Mouse (Mus musculus) adrenal gland, adult 2 months (tissue): ENCODE results near the gene Slc38a2. TPM values are rescaled to one million over a fixed set of nuclear protein-coding genes. Genes with fewer than 3 reads are reported as not detected.

Experiments
- DNase-seq: peaks from one replicate; pipeline ENCODE4 v3.0.0; 2021
- polyA plus RNA-seq: library from polyadenylated mRNA; depleted of rRNA; stranded (reverse); fragments of >200 nt; gene quantifications from 2 replicates; pipeline ENCODE4 v1.2.3, GENCODE M21; 2012
- total RNA-seq, 2 experiments: library from RNA; stranded (reverse); gene quantifications; 2 replicates each; pipeline ENCODE4 v1.2.3; 2021

Slc38a2 gene
- total and polyA plus RNA-seq, 3 experiments = 30.4 to 208 (median 113) TPM

DNA sequence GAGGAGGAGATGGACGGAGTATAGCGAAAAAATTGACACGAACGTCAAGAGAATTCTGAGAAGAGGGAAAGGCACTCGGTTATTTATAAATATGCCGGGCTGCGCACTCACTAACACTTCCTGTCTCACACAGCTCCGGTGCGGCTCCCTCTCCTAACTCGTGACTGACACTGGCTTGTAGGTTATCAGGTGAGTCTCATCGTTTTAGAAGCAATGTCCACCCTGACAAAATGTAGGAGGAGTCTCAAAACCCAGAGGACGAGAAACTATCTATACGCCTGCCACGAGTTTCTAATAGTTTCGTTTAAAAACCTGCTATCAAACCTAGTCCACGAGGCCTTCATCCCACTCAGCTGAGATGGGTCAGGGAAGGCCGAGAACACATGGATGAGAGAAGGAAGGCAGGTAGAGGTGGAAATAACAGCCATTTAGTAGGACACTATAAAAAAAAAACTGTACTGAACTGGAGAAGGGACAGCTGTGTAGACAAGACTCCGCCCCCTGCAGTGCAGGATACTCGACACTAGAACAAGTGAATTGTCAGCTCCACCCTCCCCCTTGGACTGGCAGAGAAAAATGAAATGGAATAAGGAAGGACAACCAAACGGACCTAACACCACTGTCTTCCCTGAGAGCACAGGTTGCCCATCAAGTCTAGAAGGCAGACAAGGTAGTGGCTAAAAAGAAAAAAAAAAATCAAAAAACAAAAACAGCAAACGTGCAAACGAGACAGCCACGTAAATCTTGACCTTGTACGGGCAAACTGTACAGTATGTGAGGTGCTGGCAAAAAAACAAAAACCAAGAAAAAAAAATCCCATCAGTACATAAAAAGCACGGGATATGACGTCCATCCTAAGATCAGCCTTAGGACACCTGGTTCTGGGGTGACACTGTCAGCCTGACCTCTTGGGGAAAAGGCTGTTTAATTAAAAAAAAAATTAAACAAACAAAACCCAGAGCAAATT is 3.8 kb downstream of the Slc38a2 start:
- peak; percentile 40 for DNase-seq

DNA sequence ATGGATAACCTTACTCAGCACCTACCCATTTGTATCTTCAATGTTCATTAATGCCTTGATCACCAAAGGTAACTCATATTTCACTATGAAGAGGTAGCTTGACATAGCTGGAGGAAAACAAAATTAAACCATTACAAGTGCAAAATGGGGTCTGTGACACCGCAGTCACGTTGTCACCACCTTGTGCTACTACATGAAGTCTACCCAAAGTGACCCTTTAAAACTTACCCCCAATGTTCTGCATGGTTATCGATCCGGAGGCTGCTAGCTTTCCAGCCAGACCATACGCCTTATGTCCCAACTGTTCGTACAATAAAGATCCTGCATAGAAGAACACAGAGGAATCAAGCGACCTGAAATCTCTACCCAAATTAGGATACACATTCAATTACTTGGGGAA is 4.5 kb downstream of the Slc38a2 start:
- no peak for DNase-seq

GRCm38 (mm10) chr15:96693688-96694087 is 5.8 kb downstream of the Slc38a2 start:
- no peak for DNase-seq

DNA sequence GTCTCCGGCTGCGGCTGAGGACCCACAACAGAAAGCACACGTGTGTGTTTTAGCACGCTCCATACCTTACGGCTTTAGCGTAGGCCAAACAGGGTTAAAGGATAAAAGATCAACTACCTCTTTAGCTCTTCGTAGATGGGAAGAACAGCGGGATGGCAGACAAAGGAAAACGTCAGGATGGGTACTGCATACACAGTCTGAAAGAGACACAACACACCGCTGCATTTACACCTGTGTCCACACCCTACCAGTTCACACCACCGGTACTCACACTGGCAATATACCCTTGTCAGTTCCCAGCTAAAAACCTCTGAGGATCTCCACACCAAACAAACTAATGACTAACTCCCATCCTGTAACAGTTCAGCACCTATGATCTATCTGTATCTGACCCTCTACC is 7.1 kb downstream of the Slc38a2 start:
- no peak for DNase-seq

DNA sequence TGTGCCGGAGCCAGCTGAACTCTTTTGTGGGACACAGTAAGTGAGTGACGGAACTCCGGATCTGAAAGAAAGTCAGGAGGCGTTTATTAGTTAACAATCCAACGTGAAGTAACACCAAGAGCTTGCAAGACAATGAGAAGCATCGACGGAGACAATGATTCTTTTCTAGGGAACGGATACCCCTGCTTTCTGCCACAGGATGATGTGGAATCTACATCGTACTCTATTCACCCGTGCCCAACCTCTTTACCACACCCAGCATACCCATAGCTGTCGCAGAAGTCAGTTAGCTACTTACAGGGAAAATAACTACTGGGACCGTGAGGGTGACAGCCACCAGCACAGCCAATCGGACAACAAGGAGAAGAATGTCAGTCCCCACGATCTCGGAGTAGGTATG is 8.1 kb downstream of the Slc38a2 start:
- DNase-seq = no peak

DNA sequence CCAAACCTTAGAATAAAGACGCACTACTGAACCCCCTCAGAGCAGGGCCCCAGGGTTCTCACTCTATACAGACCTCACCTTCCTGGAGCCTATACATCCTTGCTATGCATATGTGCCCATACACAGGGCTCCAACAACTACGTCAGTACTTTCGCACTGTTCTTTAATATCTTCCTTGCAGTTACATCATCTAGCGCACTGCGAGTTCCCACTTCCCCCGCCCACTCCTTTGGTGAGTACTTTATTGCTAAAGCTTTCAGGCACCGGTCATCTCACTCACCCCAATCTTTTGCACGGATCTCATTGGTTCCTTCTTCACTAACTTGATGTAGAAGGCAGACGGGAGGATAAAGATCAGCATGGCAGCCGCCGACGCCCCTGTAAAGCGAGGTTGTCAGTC is 8.7 kb downstream of the Slc38a2 start:
- no peak for DNase-seq

DNA sequence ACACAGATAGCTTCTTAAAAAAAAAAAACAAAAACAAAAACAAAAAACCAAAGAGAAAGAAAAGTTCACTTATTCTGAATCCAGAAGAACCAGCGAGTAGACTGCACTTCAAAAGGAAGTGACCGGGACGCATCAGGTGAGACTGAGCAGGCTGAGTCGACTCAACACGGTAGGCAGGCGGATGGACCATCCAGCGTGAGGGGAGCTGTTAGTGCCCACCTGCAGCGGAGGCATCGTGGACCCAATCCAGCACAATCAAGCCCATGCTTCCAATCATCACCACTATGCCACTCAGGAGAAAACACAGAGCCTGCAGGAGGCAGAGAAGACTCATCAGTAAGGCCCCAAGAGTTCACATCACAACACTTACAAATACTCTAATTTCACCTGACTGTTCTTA is 9.6 kb downstream of the Slc38a2 start:
- no peak for DNase-seq

DNA sequence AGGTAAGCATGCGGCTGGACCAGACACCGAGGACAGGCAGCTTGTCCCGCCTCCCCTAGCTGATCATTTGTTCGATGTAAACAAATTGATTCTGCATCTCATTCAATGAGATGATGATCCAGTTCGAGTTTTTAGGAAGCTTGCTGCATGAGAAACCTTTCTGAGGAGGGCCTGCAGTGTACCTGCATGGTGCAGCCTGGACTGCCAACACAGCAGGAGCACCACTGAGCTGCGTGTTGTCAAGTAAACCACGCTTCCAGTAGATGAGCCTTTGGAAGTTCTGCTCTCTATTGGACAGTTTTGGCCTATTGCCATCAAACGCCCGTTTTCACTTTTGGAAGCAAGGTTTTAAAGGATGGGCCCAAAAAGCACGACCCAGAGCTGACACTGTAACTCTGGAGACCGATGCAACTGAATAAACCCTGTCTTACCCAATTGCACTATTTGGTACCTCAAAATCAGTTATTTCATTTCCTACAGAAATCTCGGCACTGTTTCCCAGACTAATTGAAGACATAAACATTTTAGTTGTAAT is 10.7 kb downstream of the Slc38a2 start:
- no peak for DNase-seq

DNA sequence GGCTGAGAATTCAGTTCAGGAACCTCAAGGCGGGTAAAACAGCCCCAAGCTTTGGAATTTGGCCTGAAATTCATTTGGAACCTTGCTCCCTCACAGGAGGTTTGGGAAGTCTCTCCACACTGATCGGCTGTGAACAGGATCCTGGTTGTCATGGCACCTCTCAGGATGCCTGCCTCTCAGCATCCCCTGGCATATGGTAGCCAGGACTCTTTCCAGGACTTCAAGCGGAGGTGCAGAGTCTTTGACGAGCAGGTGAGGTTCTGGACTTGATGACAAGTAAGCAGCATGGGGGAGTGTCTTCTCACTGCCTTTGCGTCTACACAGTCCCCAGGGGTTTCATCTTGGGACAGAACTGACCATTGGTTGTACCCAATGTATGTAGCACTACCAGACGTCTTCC is 11.5 kb downstream of the Slc38a2 start:
- no peak for DNase-seq

DNA sequence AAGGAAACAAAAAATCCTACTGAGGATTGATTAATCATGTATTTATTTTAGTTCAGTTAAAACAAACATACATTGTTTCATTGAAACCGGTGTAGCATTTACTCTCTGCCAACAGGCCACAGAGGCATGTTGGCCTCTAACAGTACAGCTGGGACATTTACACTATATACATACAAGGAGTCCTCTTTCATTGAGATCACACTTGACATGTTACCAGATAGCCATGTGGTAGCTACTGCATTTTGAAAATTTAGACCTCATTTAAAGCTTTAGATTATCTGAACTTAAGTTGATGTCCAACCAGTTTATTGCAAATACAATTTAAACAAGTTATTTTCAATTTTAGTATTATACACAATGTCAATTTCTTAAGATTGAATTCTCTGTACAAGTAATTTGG is 12.2 kb downstream of the Slc38a2 start:
- DNase-seq = no peak

- no peak for DNase-seq
Measured at GRCm38 (mm10) chr15:96686201-96687159, 13.1 kb downstream of the Slc38a2 start.

DNA sequence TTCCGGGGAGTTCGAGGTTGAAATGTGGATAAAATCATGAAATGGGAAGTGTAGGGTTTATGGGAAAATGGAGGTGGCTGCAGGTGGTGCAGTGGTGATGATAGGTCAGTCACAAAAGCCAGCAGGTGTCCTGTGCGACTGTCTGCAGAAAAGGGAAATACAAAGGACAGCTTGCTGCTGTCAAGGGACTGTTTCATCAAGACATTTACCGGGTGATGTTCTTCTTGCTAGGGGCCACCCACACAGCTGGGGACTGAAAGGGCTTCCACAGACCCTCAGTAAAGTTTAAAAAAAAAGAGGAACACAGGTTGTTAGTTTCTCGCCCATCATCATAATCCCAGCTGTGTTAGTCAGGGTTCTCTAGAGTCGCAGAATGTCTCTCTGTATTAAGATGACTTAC is 14.3 kb downstream of the Slc38a2 start:
- DNase-seq = no peak

DNA sequence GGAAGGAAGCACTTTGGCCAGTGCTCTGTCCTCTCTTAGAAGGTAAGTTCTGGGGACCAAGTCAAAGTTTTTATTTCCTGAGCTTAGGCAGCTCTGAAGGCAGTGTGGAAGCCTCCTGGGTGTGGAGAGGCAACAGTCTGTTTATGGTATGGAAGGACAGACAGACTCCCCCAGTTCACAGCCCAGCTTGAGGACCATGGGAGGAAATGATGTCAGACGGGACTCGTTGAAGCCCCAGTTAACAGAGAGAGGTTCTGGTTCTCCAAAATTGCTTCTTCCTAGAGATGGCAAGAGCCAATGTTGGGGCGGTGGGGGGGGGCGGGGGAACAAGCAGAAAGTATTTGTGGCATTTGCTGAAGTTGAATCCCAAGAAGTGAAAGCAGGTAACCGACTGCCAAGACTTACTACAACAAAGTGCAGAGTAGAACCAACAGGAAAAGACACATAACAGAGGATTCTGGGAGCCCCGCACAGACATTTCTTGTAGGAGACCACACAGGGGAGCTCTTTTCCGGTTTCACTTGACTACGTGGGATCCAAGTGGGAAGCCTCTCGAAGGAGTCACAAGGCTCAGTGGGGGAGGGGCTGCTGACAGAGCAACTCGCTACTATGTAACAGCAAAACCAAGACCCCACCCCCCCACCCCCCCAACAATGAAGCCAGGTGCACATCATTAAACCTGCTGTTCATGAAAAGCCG is 15.2 kb downstream of the Slc38a2 start:
- DNase-seq = no peak

DNA sequence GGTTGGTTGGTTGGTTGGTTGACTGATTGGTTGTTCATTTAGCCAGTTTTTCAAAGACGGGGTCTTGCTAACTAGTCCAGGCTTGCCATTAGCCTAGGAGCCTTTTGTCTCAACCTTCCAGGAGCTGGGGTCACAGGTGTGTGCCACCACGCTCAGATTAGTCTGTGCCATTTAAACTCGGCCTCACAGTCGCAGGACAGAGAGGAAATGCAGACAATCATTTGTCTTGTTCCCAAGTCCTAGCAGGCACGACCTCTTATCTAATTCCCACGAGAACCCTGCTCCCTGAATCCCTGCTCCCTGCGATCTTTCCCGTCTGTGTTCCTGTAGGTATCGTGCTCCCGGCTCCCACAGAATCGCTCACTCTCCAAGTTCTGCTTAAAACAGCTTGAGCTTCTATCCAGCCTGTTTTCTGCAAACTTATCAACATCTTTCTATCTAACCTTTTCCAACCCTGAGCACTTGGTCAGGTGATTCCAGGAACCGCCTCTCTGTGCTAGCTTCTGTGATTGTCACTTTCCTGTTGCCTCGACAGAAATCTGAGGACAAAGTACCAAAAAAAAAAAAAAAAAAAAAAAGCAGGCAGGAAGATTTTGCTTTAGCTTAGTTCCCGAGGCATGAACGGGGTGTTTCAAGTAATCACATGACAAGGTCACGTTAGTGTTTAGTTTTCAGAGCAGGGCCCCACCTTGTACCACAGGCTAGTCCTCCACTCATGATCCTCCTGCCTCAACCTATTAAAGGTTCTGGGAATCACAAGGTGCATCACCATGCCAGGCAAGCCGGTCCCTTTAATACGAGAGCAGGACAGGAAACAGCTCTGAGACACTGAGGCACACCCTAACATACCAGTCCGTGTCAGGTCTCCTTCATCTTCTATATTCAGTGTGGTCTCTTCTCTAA is 20.4 kb downstream of the Slc38a2 start:
- DNase-seq = no peak

DNA sequence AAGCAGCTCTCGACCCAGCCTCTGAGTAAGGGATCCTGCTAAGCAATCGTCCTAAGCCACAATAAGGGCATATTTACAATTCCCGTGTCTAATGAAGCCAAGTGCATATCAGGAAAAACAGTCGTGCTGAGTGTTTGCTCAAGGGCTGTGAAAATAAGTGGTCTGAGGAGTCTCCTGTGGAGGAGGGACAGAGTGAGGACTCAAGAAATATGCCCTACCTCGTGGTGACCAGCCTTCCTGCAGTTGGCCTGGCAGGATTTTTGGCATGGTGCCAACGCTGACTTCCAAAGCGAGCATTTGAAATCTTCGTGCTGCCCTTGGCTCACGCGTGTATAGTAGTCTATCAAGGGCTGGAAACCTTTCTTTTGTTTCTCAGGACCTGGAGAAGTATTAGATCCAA is 23.0 kb downstream of the Slc38a2 start:
- DNase-seq = peak; percentile 67

GRCm38 (mm10) chr15:96675744-96676143 is 23.8 kb downstream of the Slc38a2 start:
- no peak for DNase-seq

DNA sequence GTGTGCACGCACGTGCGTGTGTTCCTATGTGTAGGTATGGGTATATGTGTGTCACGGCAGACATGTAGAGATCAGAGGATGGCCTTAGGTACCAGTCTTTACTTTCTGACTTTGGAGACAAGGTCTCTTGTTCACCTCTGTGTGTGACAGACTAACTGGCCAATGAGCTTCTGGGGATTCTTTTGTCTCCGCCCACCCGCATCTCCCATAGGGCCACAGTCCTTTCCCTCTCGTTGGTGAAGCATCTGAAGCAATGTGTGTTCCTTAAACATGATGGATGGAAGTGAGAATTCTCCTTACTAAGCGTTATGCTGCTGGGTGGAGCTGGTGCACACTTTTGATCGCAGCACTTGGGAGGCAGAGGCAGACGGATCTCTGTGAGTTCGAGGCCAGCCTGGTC is 24.5 kb downstream of the Slc38a2 start:
- no peak for DNase-seq

GRCm38 (mm10) chr15:96674089-96674488 is 25.4 kb downstream of the Slc38a2 start:
- no peak for DNase-seq

- DNase-seq = no peak
Measured at GRCm38 (mm10) chr15:96669721-96670120, 29.8 kb downstream of the Slc38a2 start.

DNA sequence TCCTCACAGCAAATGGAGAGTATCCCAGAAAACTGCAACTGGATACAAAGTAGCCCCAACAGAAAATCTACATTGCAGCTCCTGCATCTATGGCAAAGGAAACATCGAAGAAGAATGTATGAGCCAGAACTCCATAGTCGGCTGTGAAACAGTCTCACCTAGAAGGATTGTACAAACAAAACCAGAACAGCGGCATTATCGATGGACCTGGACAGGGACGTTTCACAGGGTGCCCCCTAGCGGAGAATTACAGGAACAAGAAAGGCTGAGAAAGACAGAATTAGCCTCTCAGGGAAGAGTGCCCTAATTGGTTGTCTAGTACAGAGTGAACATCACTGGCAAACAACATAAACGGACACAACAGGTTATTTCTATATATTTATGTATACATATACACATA is 32.9 kb downstream of the Slc38a2 start:
- DNase-seq = peak; percentile 70

GRCm38 (mm10) chr15:96665889-96666288 is 33.6 kb downstream of the Slc38a2 start:
- peak; percentile 72 for DNase-seq
